Mouse (Mus musculus): ENCODE measurements around the gene Epb41.

DNA sequence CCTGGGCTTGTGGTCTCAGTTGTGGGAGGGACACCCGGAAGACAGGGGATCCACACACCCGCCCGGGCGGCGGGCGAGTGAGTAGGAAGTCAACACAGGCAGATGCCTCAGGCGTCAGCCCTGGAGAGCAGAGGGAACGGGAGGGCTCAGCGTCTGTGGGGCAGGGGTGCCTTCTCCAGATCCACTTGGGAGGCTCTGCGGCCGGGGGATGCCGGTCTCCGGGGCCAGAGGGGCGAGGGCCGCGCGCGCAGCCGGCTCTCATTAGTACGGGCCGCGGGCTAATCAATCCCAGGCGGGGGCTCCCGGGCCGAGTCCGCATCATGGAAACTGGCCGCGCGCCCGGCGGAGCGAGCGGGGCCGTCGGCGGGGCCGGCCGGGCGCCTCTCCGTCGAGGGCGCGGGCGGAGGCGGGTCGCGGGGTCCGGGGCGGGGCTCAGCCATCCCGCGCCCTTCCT is 155.0 kb downstream of the Epb41 start:
- no peak for TF ChIP-seq CTCF (IDR thresholded peaks at IDR 0.05; ENCODE audit: low read depth)
- TF ChIP-seq EP300 (IDR thresholded peaks at IDR 0.05; ENCODE audit: low read depth): no peak
